Mouse (Mus musculus) CH12.LX (cell line): ENCODE results near the gene Svep1.

ENCODE experiments used
- CTCF ChIP-seq, 2 experiments: IDR thresholded peaks in 1 of 2; conservative IDR thresholded peaks in 1 of 2; 2 replicates each; pipeline ENCODE4 v1.5.1; 2011 to 2012; ENCODE audit warnings: low read depth in 2 of 2, low read length in 2 of 2, improper control_type of control experiment in 1 of 2, inconsistent platforms in 1 of 2, mild to moderate bottlenecking in 1 of 2, moderate library complexity in 1 of 2
- MAFK ChIP-seq: IDR thresholded peaks from 2 replicates; pipeline ENCODE4 v1.6.1; 2011; ENCODE audit warnings: low read length, improper control_type of control experiment; ENCODE audit not compliant: insufficient replicate concordance
- POLR2A ChIP-seq: IDR thresholded peaks from 2 replicates; pipeline ENCODE4 v1.6.1; 2011; ENCODE audit warnings: low read depth, mild to moderate bottlenecking, improper control_type of control experiment, low read length
- TBP ChIP-seq: conservative IDR thresholded peaks from 2 replicates; pipeline ENCODE4 v1.6.1; 2011; ENCODE audit warnings: low read depth, low read length, improper control_type of control experiment
- UBTF ChIP-seq: IDR thresholded peaks from 2 replicates; pipeline ENCODE4 v1.6.1; 2012; ENCODE audit warnings: low read depth, mild to moderate bottlenecking, inconsistent platforms, low read length, improper control_type of control experiment, moderate library complexity

- TF ChIP-seq CTCF (conservative IDR thresholded peaks at IDR 0.05 in 1 of 2, IDR thresholded peaks at IDR 0.05 in 1 of 2; ENCODE audit: low read depth in 2 of 2, low read length in 2 of 2) (peak in 1 of 2 experiments; percentile 46; a peak in 3 of 4 replicates), POLR2A (no peak), TBP (no peak), UBTF (no peak), MAFK (no peak)
Measured at GRCm38 (mm10) chr4:58252381-58252780, 45.7 kb upstream of the Svep1 start.
